Mouse (Mus musculus): Measurements from ENCODE around the gene Galnt17. TPM values are rescaled to one million over a fixed set of nuclear protein-coding genes. Genes with fewer than 3 reads are reported as not detected.

The Galnt17 gene
- polyA plus RNA-seq, 1 experiment from 2014 or later = 0.08 TPM

DNA sequence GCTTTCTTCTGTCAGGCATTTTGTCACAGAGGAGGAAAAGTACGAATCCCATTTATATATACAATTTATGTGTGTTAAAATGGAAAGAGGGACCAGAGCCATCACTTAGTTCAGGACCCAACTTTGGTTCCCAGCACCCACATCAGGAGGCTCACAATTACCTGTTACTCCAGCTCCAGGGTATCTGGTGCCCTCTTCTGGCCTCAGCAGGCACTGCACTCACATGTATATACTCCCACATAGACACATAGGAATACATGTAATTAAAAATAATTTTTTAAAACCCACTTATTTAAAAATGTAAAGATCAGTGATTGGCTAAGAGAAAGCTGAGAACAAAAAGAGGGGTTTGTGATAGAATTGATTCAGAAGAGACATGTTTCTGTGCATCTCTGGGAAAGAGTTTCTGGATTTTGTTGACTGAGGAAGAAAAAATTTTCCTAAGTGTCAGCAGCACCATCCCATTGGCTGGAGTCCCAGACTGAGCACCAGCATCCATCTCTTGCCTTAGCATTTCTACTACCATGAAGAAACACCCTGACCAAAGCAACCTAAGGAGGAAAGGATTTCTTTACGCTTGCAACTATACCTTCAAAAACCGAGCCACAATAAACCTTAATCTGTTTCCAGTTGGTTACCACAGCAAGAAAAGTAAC is 381.0 kb downstream of the Galnt17 start:
- Histone ChIP-seq H3K9me3 (replicated peaks; ENCODE audit: control insufficient read depth, low read length) (peaks cover 2% of the 10 kb centered on the region; the same call in 1 of the 2 replicates), H3K27ac (ENCODE audit: low read length) (no peak overlapping the region), H3K4me2 (ENCODE audit: low read depth, low read length) (no peak overlapping the region), H3K4me1 (ENCODE audit: control insufficient read depth, low read depth, low read length) (no peaks in the 10 kb centered on the region), H3K9ac (ENCODE audit: low read depth, low read length) (no peak overlapping the region), H3K36me3 (ENCODE audit: control insufficient read depth, insufficient read depth) (no peaks in the 10 kb centered on the region), H3K4me3 (ENCODE audit: low read depth, low read length) (no peak overlapping the region), H3K27me3 (ENCODE audit: control insufficient read depth, insufficient read depth, low read depth, low read length) (no peaks in the 10 kb centered on the region)
- ATAC-seq (ENCODE audit: low read depth) = no peak
- 54% methylated on average over 3 of the region's 3 CpGs for WGBS (ENCODE audit: insufficient replicate concordance)

DNA sequence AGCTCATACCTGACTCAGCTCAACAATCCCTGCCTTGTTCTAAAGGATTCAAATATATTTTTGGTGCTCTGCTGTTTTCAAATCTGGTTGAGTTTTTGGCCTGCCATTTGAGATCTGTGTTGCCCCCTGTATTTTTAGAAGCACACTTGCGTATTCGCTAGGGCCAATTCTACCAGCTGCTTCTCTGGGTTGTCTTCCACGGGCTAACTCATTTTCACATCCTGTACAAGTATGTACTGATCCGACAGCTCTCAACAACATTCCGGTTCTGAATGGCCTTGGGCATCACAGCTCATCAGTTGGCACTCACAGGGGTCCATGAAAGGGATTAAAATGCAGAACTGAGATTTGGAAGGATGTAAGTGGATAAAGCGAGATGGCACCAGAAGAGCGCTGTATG is 382.6 kb downstream of the Galnt17 start:
- H3K9me3 ChIP-seq (replicated peaks; ENCODE audit: control insufficient read depth, low read length) = peaks cover 2% of the 10 kb centered on the region; the same call in 1 of the 2 replicates
- no peak for ATAC-seq (ENCODE audit: low read depth)
- H3K4me3 ChIP-seq (ENCODE audit: low read depth, low read length) = no peak overlapping the region
- no peak overlapping the region for H3K9ac ChIP-seq (ENCODE audit: low read depth, low read length)
- H3K4me2 ChIP-seq (ENCODE audit: low read depth, low read length) = no peak overlapping the region
- no peaks in the 10 kb centered on the region for H3K27me3 ChIP-seq (ENCODE audit: control insufficient read depth, insufficient read depth, low read depth, low read length)
- 77% methylated on average over 7 of the region's 7 CpGs for WGBS (ENCODE audit: insufficient replicate concordance)
- H3K4me1 ChIP-seq (ENCODE audit: control insufficient read depth, low read depth, low read length) = no peaks in the 10 kb centered on the region
- no peaks in the 10 kb centered on the region for H3K36me3 ChIP-seq (ENCODE audit: control insufficient read depth, insufficient read depth)
- H3K27ac ChIP-seq (ENCODE audit: low read length) = no peak overlapping the region

DNA sequence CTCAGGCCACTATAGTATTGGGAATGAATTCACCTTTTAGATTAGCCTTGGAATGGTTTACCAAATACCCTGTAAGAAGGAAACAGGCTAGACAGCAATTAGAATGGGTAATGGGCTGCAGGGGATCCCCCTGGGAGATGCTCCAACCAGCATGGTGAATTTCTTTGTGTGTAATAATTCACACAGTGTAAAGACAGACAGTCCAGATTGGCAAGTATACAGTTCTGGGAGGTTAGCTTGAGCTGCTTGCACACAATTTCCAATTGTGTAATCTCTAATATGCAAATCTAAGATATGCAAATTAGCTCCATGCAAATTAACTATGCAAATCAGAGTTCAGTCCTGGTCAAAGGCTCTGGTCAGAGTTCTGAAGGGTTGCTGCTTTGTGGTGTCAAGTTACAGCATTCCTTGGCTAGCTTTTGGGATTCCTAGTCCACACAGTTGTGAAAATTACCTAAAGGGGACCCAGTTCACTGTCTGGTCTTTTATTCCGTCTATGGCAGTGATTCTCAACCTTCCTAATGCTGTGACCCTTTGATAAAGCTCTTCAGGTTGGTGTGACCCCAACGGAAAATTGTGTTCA is 384.0 kb downstream of the Galnt17 start:
- Histone ChIP-seq H3K4me2 (ENCODE audit: low read depth, low read length) (no peak overlapping the region), H3K36me3 (ENCODE audit: control insufficient read depth, insufficient read depth) (no peaks in the 10 kb centered on the region), H3K9ac (ENCODE audit: low read depth, low read length) (no peak overlapping the region), H3K27me3 (ENCODE audit: control insufficient read depth, insufficient read depth, low read depth, low read length) (no peaks in the 10 kb centered on the region), H3K27ac (ENCODE audit: low read length) (no peak overlapping the region), H3K9me3 (replicated peaks; ENCODE audit: control insufficient read depth, low read length) (peaks cover 2% of the 10 kb centered on the region; the same call in 1 of the 2 replicates), H3K4me3 (ENCODE audit: low read depth, low read length) (no peak overlapping the region), H3K4me1 (ENCODE audit: control insufficient read depth, low read depth, low read length) (no peaks in the 10 kb centered on the region)
- WGBS (ENCODE audit: insufficient replicate concordance) = 29% methylated on average over 2 of the region's 2 CpGs
- no peak for ATAC-seq (ENCODE audit: low read depth)

DNA sequence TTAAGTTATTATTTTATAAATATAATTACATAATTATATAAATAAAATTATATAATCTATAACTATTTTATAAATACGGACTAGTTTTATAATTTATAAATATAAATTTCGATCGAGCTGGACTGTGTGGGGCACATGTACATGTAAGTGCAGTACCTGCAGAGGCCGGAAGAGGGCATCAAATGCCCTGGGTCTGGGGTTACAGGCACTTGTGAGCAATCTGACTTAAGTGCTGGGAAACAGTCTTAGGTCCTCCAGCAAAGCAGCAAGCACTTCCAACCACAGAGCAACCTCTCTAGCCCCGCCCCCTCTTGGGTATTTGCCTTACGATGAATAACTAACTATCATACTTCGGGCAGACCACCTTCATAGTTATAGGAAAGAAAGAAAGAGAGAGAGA is 388.3 kb downstream of the Galnt17 start:
- H3K9me3 ChIP-seq (replicated peaks; ENCODE audit: control insufficient read depth, low read length) = no peaks in the 10 kb centered on the region
- no peaks in the 10 kb centered on the region for H3K27me3 ChIP-seq (ENCODE audit: control insufficient read depth, insufficient read depth, low read depth, low read length)
- no peak overlapping the region for H3K27ac ChIP-seq (ENCODE audit: low read length)
- H3K4me1 ChIP-seq (ENCODE audit: control insufficient read depth, low read depth, low read length) = no peaks in the 10 kb centered on the region
- H3K4me3 ChIP-seq (ENCODE audit: low read depth, low read length) = no peak overlapping the region
- no peak for ATAC-seq (ENCODE audit: low read depth)
- 76% methylated on average over 7 of the region's 7 CpGs for WGBS (ENCODE audit: insufficient replicate concordance)
- H3K36me3 ChIP-seq (ENCODE audit: control insufficient read depth, insufficient read depth) = no peaks in the 10 kb centered on the region
- H3K4me2 ChIP-seq (ENCODE audit: low read depth, low read length) = no peak overlapping the region
- no peak overlapping the region for H3K9ac ChIP-seq (ENCODE audit: low read depth, low read length)

DNA sequence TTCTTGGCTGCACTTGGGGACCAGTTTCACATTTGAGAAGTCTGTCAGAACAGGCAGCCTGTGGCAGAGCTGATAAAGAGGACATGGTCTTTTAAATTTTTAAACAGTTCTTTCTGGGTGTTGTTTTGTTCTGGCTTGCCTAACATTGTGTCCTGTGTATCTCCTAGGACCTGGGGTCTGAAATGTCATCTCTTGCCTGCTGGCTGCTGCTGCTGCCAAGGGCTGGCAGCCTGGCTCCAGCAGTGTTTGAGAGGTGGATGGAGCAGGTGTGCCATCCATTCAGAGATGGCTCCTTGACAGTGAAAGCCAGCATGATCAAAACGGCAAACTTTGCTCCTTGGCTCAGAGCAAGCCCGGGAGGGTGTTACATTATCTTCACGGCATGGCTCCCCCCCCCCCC is 393.7 kb downstream of the Galnt17 start:
- Histone ChIP-seq H3K4me1 (ENCODE audit: control insufficient read depth, low read depth, low read length) (no peaks in the 10 kb centered on the region), H3K9ac (ENCODE audit: low read depth, low read length) (no peak overlapping the region), H3K27ac (ENCODE audit: low read length) (no peak overlapping the region), H3K4me3 (ENCODE audit: low read depth, low read length) (no peak overlapping the region), H3K36me3 (ENCODE audit: control insufficient read depth, insufficient read depth) (no peaks in the 10 kb centered on the region), H3K4me2 (ENCODE audit: low read depth, low read length) (no peak overlapping the region), H3K27me3 (ENCODE audit: control insufficient read depth, insufficient read depth, low read depth, low read length) (no peaks in the 10 kb centered on the region), H3K9me3 (replicated peaks; ENCODE audit: control insufficient read depth, low read length) (no peaks in the 10 kb centered on the region)
- no peak for ATAC-seq (ENCODE audit: low read depth)
- 67% methylated on average over 3 of the region's 3 CpGs for WGBS (ENCODE audit: insufficient replicate concordance)

DNA sequence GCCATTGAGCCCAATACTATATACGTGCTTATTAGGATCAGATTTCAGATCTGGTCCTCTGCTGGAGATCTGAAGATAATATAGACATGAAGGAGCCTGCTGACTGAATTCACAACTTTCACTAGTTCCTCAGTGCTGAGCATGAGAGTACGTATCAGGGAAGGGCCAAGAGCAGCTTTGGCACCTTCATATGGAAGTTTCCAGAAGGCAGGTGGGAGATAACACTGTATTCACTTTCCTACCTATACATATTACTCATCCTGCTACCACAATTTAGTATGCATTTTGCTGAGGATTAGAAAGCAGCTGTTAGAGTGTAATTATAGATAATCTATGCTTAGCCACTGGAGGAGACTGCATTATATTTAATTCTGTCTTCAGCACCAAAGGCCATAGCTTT is 396.7 kb downstream of the Galnt17 start:
- no peaks in the 10 kb centered on the region for H3K36me3 ChIP-seq (ENCODE audit: control insufficient read depth, insufficient read depth)
- H3K9me3 ChIP-seq (replicated peaks; ENCODE audit: control insufficient read depth, low read length) = no peaks in the 10 kb centered on the region
- no peak overlapping the region for H3K4me3 ChIP-seq (ENCODE audit: low read depth, low read length)
- WGBS (ENCODE audit: insufficient replicate concordance) = 60% methylated on average over 2 of the region's 2 CpGs
- H3K27ac ChIP-seq (ENCODE audit: low read length) = no peak overlapping the region
- H3K27me3 ChIP-seq (ENCODE audit: control insufficient read depth, insufficient read depth, low read depth, low read length) = no peaks in the 10 kb centered on the region
- H3K4me1 ChIP-seq (ENCODE audit: control insufficient read depth, low read depth, low read length) = no peaks in the 10 kb centered on the region
- no peak for ATAC-seq (ENCODE audit: low read depth)
- H3K4me2 ChIP-seq (ENCODE audit: low read depth, low read length) = no peak overlapping the region
- no peak overlapping the region for H3K9ac ChIP-seq (ENCODE audit: low read depth, low read length)

DNA sequence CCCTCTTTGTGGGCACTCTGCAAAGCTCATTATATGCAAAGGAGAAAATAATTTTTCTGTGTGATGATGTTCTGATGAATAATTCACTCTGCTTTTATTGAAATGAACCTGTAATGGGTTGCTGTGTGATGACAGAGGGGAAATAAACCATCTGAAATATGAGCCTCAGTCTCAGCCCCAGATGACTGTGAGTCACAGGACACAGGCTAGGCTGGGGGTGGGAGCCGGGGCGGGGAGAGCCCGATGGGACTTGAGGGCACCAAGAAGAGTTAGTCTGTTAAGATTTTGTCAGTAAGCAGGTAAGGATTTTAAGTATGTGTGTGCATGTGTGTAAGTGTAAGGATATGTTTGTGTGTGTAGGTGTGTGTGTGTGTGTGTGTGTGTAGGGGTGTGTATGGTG is 406.6 kb downstream of the Galnt17 start:
- ATAC-seq (ENCODE audit: low read depth) = no peak
- H3K4me3 ChIP-seq (ENCODE audit: low read depth, low read length) = no peak overlapping the region
- H3K4me2 ChIP-seq (ENCODE audit: low read depth, low read length) = no peak overlapping the region
- no peak overlapping the region for H3K9ac ChIP-seq (ENCODE audit: low read depth, low read length)
- whole genome bisulfite sequencing (ENCODE audit: insufficient replicate concordance) = 82% methylated on average over 3 of the region's 3 CpGs
- no peaks in the 10 kb centered on the region for H3K9me3 ChIP-seq (replicated peaks; ENCODE audit: control insufficient read depth, low read length)
- no peaks in the 10 kb centered on the region for H3K4me1 ChIP-seq (ENCODE audit: control insufficient read depth, low read depth, low read length)
- H3K36me3 ChIP-seq (ENCODE audit: control insufficient read depth, insufficient read depth) = no peaks in the 10 kb centered on the region
- H3K27me3 ChIP-seq (ENCODE audit: control insufficient read depth, insufficient read depth, low read depth, low read length) = no peaks in the 10 kb centered on the region
- no peak overlapping the region for H3K27ac ChIP-seq (ENCODE audit: low read length)

DNA sequence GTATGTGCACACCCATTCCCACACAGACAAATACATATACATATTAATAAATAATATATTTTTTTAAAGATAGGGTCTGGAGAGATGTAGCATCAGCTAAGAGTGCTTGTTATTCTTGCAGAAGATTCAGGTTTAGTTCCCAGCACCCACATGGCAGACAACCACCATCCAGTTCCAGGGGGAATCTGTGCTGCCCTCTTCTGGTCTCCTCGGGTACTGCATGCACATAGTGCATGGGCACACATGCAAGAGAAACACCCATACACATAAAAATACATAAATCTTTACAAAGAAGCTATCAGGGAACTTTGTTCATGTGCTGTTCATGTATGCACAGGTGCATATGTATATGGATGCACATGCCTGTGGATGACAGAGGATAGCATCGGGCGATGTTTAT is 412.3 kb downstream of the Galnt17 start:
- Histone ChIP-seq H3K4me3 (ENCODE audit: low read depth, low read length) (no peak overlapping the region), H3K36me3 (ENCODE audit: control insufficient read depth, insufficient read depth) (no peaks in the 10 kb centered on the region), H3K4me2 (ENCODE audit: low read depth, low read length) (no peak overlapping the region), H3K9ac (ENCODE audit: low read depth, low read length) (no peak overlapping the region), H3K4me1 (ENCODE audit: control insufficient read depth, low read depth, low read length) (no peaks in the 10 kb centered on the region), H3K27ac (ENCODE audit: low read length) (no peak overlapping the region), H3K9me3 (replicated peaks; ENCODE audit: control insufficient read depth, low read length) (no peaks in the 10 kb centered on the region; the same call in 1 of the 2 replicates), H3K27me3 (ENCODE audit: control insufficient read depth, insufficient read depth, low read depth, low read length) (no peaks in the 10 kb centered on the region)
- 76% methylated on average over 3 of the region's 3 CpGs for WGBS (ENCODE audit: insufficient replicate concordance)
- no peak for ATAC-seq (ENCODE audit: low read depth)

DNA sequence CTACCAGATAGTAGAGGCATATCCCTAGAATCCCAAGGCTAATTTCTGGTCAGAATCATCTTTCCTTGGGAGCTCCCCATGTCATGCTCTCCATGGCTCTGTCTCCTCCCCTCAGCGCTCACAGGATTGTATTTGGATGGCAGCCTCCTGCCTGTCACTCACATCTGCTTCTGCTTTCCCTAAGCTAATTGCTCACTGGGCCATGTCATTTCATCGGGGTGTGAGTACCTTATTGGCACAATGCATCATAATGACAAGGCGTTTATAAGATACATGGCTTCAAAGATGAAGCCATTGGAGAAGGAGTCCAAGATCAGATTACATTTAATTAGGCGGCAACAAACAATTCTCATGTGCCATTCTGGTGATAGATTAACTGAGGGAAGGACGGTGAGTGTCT is 416.6 kb downstream of the Galnt17 start:
- ATAC-seq (ENCODE audit: low read depth) = no peak
- 53% methylated on average over 5 of the region's 5 CpGs for WGBS (ENCODE audit: insufficient replicate concordance)
- H3K36me3 ChIP-seq (ENCODE audit: control insufficient read depth, insufficient read depth) = no peaks in the 10 kb centered on the region
- no peak overlapping the region for H3K4me2 ChIP-seq (ENCODE audit: low read depth, low read length)
- no peak overlapping the region for H3K27ac ChIP-seq (ENCODE audit: low read length)
- no peaks in the 10 kb centered on the region; the same call in 1 of the 2 replicates for H3K9me3 ChIP-seq (replicated peaks; ENCODE audit: control insufficient read depth, low read length)
- no peak overlapping the region for H3K9ac ChIP-seq (ENCODE audit: low read depth, low read length)
- no peak overlapping the region for H3K4me3 ChIP-seq (ENCODE audit: low read depth, low read length)
- H3K4me1 ChIP-seq (ENCODE audit: control insufficient read depth, low read depth, low read length) = no peaks in the 10 kb centered on the region
- no peaks in the 10 kb centered on the region for H3K27me3 ChIP-seq (ENCODE audit: control insufficient read depth, insufficient read depth, low read depth, low read length)

All from liver, embryonic 16.5 days (tissue).